Mouse (Mus musculus) midbrain, embryonic 10.5 days (tissue): Measurements from ENCODE around the gene Plekho2. TPM values are rescaled to one million over a fixed set of nuclear protein-coding genes. Genes with fewer than 3 reads are reported as not detected.

Experiments used
- DNase-seq: peaks from one replicate; pipeline ENCODE4 v3.0.0-alpha.2; 2017; ENCODE audit warnings: low spot score
- H3K27ac ChIP-seq: fragments of 300-500 bp; sonication (generic); replicated peaks from 2 replicates; pipeline ENCODE4 v1.5.1; 2016; ENCODE audit warnings: mild to moderate bottlenecking
- H3K27me3 ChIP-seq: fragments of 300-500 bp; sonication (generic); 2 replicates; pipeline ENCODE4 v1.6.1; 2016; ENCODE audit warnings: low read depth, mild to moderate bottlenecking; ENCODE audit not compliant: poor library complexity, severe bottlenecking
- H3K36me3 ChIP-seq: fragments of 300-500 bp; sonication (generic); 2 replicates; pipeline ENCODE4 v1.6.1; 2016; ENCODE audit warnings: mild to moderate bottlenecking, moderate library complexity
- H3K4me1 ChIP-seq: fragments of 300-500 bp; sonication (generic); 2 replicates; pipeline ENCODE4 v1.6.1; 2016
- H3K4me3 ChIP-seq: fragments of 300-500 bp; sonication (generic); 2 replicates; pipeline ENCODE4 v1.5.1; 2016; ENCODE audit warnings: mild to moderate bottlenecking, moderate library complexity
- H3K9me3 ChIP-seq: fragments of 300-500 bp; sonication (generic); replicated peaks from 2 replicates; pipeline ENCODE4 v1.6.1; 2016; ENCODE audit warnings: mild to moderate bottlenecking
- WGBS: fragments of 180-500 bp; shearing (Covaris S2); methylation state at CpG from one replicate; pipeline ENCODE4 v1.1.7; 2016; 5-methylcytosine and 5-hydroxymethylcytosine counted together
- polyA plus RNA-seq: library from polyadenylated mRNA; unstranded; fragments of >200 nt; fragmentation: Nextera tagmentation; extraction: Ambion mirVana; gene quantifications from 2 replicates; pipeline ENCODE4 v1.2.1, GENCODE M21; 2016

Gene Plekho2
- polyA plus RNA-seq, 1 experiment from 2014 or later: 13.4 TPM

DNA sequence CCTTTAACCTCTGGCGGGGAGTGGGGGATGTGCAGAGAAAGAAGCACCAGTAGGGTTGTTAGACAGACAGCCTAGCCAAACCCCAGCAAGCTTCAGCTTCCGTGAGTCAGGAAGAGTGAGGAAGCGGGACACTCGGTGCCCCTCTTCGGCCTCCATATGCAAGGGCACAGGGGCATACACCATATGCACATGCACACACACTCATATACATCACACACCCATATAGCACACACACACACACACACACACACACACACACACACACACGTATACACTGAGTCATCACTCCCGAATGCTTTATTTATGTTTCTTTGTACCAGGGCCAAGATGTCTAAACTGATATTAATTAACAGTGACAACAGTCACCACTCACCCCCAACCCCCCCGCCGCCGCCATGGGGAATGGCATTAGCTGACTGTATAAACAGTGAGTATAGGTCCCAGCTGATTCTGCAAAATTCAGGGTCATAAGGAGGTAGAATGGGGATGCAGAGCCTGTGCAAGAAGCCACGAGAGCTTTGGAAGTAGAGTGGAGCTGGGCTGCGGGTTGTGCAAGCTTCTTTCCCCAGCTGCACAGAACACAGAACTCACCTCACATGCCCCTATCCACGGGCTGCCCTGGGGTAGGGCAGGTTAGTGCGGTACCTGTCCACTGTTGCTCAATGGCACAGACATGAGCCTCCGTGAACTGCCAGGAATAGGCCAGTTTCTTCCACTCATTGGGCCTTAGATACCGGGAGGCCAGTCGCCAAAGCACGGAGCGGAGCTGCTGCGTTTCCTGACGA, 76.9 kb downstream of the Plekho2 start:
- Histone ChIP-seq H3K9me3 (no peaks in the 10 kb centered on the region), H3K27me3 (no peaks in the 10 kb centered on the region), H3K36me3 (no peaks in the 10 kb centered on the region), H3K4me3 (no peak overlapping the region), H3K4me1 (peaks cover 11% of the 10 kb centered on the region), H3K27ac (no peak overlapping the region)
- no peak for DNase-seq
- WGBS: 84% methylated on average over 21 of the region's 21 CpGs

Other genes starting within 250 kb of the Plekho2 start
- gene Pdcd7, start 233.9 kb downstream of the Plekho2 start, polyA plus RNA-seq: 8.1 and 8.4 TPM in 2 replicates
- 0.29 and 0.36 TPM in 2 replicates for gene Ubap1l, start 219.0 kb downstream of the Plekho2 start, polyA plus RNA-seq
- 0.61 and 0.81 TPM in 2 replicates for gene Kbtbd13, start 188.4 kb downstream of the Plekho2 start, polyA plus RNA-seq
- 6.7 TPM in 2 replicates for gene Rasl12, start 181.5 kb downstream of the Plekho2 start, polyA plus RNA-seq
- not detected in 2 replicates for gene Slc51b, start 157.1 kb downstream of the Plekho2 start, polyA plus RNA-seq
- 19.2 and 21.9 TPM in 2 replicates for gene Mtfmt, start 144.3 kb downstream of the Plekho2 start, polyA plus RNA-seq
- gene Spg21, start 119.1 kb downstream of the Plekho2 start, polyA plus RNA-seq: 93.6 and 101 TPM in 2 replicates
- 0.10 TPM in 1 of 2 replicates, not detected in the other for gene Ankdd1a, start 59.8 kb downstream of the Plekho2 start, polyA plus RNA-seq
- gene Pif1, start 7.1 kb upstream of the Plekho2 start, polyA plus RNA-seq: 27.8 and 29.3 TPM in 2 replicates
- 33.2 and 39.4 TPM in 2 replicates for gene Rbpms2, start 49.6 kb upstream of the Plekho2 start, polyA plus RNA-seq
- gene Oaz2, start 88.0 kb upstream of the Plekho2 start, polyA plus RNA-seq: 234 and 269 TPM in 2 replicates
- 6.4 and 7.3 TPM in 2 replicates for gene Zfp609, start 247.5 kb upstream of the Plekho2 start, polyA plus RNA-seq